Mouse (Mus musculus): ENCODE measurements around the gene Gm21719. TPM values are rescaled to one million over a fixed set of nuclear protein-coding genes. Genes with fewer than 3 reads are reported as not detected.
"Not testable (repeated sequence)": the region's sequence is repeated elsewhere in the genome, so short reads cannot be mapped to it uniquely, and the experiment has no call there.

The Gm21719 gene
- not detected for total RNA-seq (2022)

DNA sequence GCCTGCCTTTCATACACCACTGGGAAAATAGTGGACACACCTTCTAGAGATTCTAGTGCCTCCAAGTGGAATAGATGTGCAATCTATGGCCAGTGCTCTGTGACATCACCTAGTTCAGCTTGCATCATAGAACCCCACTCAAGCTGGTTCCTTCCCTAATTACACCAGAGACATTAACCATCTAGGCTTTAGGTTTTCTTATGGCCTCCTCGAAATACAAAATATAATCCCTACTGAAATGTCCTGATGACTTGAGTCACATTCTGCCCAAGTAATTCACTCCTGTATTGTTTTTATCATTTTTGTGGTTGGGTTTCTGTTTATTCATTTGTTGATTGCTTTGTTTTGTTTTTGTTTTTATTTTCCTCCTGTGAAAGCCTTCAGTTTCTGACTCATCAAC, at the start of gene Gm21719:
Gene Gm21719, minus strand, starts transcription at position 101 of the 400 bp plus-strand sequence.
- DNase-seq (ENCODE audit: low spot score in 2 of 2) = not testable (repeated sequence)

Other genes starting within 250 kb of the Gm21719 start
- gene Gm28919, start 99.3 kb downstream of the Gm21719 start, total RNA-seq (2022) = not detected
- gene Gm20830, start 235.4 kb upstream of the Gm21719 start, total RNA-seq (2022) = not detected

All from gastrocnemius, adult 8-10 months (tissue).